Mouse (Mus musculus): ENCODE data around the gene Apoc4. TPM values are rescaled to one million over a fixed set of nuclear protein-coding genes. Genes with fewer than 3 reads are reported as not detected.
"Not testable (repeated sequence)": the region's sequence is repeated elsewhere in the genome, so short reads cannot be mapped to it uniquely, and the experiment has no call there.

Apoc4 gene
- total RNA-seq, 2 experiments from 2014 or later: not detected

GRCm38 (mm10) chr7:19700299-19701068 is 19.2 kb upstream of the Apoc4 start:
- DNase-seq: no peak
- intact Hi-C loops (cut with DNase I): loop anchor here (1.0 to 10.0 kb wide), 2 partner anchors 33 to 296 kb away; partner anchors contain the start of genes Ckm and Klc3

- DNase-seq: no peak
- intact Hi-C loops (cut with DNase I): loop anchor here (10.0 kb wide), 1 partner anchor 295 kb away; the partner anchor contains the start of genes Ckm and Klc3
These were observed 18.5 kb upstream of the Apoc4 start for GRCm38 (mm10) chr7:19699827-19700148.

GRCm38 (mm10) chr7:19698907-19699826 is 17.9 kb upstream of the Apoc4 start, which contains the start of gene Apoe:
Gene Apoe, minus strand, starts transcription at chr7:19699188.
- intact Hi-C loops (cut with DNase I): no loop called here
- peak; percentile 76 for DNase-seq

GRCm38 (mm10) chr7:19697949-19698906 is 16.9 kb upstream of the Apoc4 start:
- intact Hi-C loops (cut with DNase I): no loop called here

GRCm38 (mm10) chr7:19696336-19696873 is 15.1 kb upstream of the Apoc4 start:
- no peak for DNase-seq
- intact Hi-C loops (cut with DNase I): no loop called here

More at GRCm38 (mm10) chr7:19697949-19698906, 16.9 kb upstream of the Apoc4 start:
- DNase-seq: no peak

GRCm38 (mm10) chr7:19695881-19696280 is 14.6 kb upstream of the Apoc4 start:
- no peak for DNase-seq
- intact Hi-C loops (cut with DNase I): no loop called here

DNA sequence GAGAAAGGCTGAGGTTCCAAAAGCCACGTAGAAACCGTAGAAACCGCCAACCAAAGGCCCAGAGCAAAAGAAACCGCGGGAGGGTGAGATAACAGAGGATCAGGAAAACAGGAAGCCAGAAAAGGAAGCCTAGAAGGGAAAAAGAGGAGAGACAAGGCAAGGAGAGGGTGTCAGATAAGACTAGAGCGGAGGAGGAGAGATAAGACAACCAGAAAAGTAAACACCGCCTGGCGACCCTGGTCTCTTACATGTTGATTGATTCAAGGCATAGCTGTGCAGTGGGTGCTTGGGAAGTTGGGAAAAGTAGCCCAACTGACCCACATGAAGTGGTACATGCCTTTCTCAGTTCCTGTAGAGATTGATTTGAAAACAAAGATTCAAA is 13.9 kb upstream of the Apoc4 start:
- intact Hi-C loops (cut with DNase I): no loop called here
- DNase-seq: no peak

GRCm38 (mm10) chr7:19694336-19695212 is 13.3 kb upstream of the Apoc4 start:
- intact Hi-C loops (cut with DNase I): no loop called here
- DNase-seq: no peak

DNA sequence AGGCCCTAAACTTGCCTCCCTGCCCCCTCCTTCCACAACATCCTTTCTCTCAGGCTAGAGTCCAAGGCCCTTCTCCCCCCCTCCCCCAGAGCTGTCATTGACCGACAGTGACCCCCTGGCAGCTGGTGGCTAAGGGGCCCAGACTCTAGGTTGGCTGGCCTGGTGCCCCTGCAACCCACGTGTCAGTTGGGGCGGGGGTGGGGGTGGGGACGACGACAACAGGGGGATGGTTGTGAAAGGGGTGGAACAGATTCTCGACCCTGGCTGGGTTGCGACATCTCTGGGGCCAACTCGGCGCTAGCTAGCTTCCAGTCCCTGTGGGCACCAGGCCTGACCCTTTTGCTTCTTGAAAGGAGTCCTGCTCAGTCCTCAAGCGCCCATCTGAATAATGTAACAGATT is 12.1 kb upstream of the Apoc4 start:
- intact Hi-C loops (cut with DNase I): no loop called here
- peak; percentile 87 for DNase-seq

GRCm38 (mm10) chr7:19691873-19692865 is 10.9 kb upstream of the Apoc4 start, which contains the start of gene Apoc1:
Gene Apoc1, minus strand, starts transcription at chr7:19692660.
- intact Hi-C loops (cut with DNase I): no loop called here
- DNase-seq: no peak

DNA sequence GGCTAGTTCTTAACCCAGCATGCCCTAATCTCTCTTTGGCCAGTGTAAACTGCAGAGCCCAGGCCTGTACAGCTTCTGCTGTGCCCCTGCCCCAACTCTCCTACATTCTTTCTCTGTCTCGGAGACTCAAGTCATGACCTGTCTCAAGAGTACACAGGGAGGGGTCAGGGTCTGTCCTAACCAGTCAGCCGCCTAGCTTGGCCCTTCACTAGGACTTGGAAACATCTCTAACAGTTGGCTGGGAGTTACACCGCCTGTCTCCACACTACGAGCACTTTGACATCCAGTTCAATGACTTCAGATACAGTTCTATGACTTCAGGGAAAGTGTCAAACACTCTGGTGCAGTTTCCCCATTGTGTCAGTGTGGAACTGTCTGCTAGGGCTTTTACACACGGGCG is 10.2 kb upstream of the Apoc4 start:
- intact Hi-C loops (cut with DNase I): no loop called here
- DNase-seq: no peak

- intact Hi-C loops (cut with DNase I): no loop called here
- DNase-seq: no peak
These were observed 9.6 kb upstream of the Apoc4 start for GRCm38 (mm10) chr7:19690845-19691244.

DNA sequence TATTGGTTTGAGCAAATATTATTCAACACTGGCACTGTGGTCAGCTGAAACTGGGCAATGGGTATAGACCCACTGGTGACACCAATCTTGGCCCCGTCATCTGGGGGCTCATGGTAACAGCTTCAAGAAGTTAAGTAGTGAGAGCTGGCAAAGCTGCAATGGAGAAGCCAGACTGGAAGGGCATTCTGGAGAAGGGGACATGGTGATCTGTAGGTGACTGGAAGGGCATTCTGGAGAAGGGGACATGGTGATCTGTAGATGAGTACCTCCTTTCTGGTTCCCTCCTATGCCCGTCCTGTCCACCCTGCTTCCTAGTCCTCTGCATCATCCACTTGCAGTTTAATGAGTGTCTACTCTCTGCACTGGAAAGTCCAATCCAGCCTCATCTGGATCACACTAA is 7.3 kb upstream of the Apoc4 start:
- intact Hi-C loops (cut with DNase I): no loop called here
- DNase-seq: no peak

GRCm38 (mm10) chr7:19688101-19688500 is 6.8 kb upstream of the Apoc4 start:
- intact Hi-C loops (cut with DNase I): no loop called here
- DNase-seq: no peak

- intact Hi-C loops (cut with DNase I): not testable (repeated sequence)
These were observed 5.8 kb upstream of the Apoc4 start for GRCm38 (mm10) chr7:19686927-19687583.

GRCm38 (mm10) chr7:19686521-19686920 is 5.2 kb upstream of the Apoc4 start:
- intact Hi-C loops (cut with DNase I): no loop called here
- DNase-seq: no peak

More at GRCm38 (mm10) chr7:19686927-19687583, 5.8 kb upstream of the Apoc4 start:
- DNase-seq: not testable (repeated sequence)

DNA sequence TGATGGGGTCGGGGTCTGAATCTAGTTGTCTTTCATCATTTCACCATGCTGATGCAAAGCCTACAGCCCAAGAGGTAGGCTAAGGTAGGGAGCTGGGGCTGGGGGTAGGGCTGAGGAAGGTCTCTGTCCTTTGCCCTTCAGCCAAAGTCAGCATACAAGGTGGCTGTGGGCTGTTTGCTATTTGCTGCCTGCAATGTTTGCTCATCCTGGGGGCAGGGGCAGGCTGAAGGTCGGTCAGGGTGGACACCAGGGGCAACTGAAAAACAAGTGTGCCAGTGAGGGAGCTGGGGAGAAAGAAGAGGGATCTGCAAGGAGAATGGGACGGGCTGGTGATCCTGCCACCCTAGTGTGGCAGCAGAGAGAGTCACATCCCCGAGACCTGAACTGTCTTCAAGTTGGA is 4.1 kb upstream of the Apoc4 start:
- intact Hi-C loops (cut with DNase I): no loop called here
- no peak for DNase-seq
